Mouse (Mus musculus): Measurements from ENCODE around the gene Scn8a. TPM values are rescaled to one million over a fixed set of nuclear protein-coding genes. Genes with fewer than 3 reads are reported as not detected.

Gene Scn8a
- polyA plus RNA-seq, 1 experiment = not detected

DNA sequence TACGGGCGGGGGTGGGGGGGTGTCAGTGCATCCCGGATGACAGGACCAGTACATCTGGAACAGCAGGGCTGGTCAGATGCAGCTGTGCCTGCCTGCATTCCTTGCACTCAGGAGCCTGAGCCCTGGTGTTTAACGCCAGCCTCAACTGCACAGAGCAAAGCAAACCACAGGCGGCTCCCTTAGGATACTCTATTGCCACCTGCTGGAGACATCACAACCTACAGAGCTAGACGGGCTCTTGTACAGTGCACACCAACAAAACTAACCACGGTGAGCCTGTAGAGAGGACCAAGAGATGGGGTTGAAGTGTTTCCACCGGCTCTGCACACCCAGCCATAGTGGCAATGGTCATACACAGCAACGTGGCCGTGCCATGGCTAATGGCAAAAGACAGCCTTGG, 186.6 kb downstream of the Scn8a start:
- TF ChIP-seq POLR2A (IDR thresholded peaks at IDR 0.05; ENCODE audit: borderline replicate concordance, low read depth, low read length) (no peak), CTCF (IDR thresholded peaks at IDR 0.05; ENCODE audit: low read depth, low read length) (no peak)
- no peaks in the 10 kb centered on the region for H3K4me1 ChIP-seq (ENCODE audit: control insufficient read depth, insufficient read depth, low read length)
- no peak overlapping the region for H3K4me3 ChIP-seq (ENCODE audit: insufficient read depth, low read length)
- no peak overlapping the region for H3K27ac ChIP-seq (ENCODE audit: insufficient read depth, low read depth, low read length)

DNA sequence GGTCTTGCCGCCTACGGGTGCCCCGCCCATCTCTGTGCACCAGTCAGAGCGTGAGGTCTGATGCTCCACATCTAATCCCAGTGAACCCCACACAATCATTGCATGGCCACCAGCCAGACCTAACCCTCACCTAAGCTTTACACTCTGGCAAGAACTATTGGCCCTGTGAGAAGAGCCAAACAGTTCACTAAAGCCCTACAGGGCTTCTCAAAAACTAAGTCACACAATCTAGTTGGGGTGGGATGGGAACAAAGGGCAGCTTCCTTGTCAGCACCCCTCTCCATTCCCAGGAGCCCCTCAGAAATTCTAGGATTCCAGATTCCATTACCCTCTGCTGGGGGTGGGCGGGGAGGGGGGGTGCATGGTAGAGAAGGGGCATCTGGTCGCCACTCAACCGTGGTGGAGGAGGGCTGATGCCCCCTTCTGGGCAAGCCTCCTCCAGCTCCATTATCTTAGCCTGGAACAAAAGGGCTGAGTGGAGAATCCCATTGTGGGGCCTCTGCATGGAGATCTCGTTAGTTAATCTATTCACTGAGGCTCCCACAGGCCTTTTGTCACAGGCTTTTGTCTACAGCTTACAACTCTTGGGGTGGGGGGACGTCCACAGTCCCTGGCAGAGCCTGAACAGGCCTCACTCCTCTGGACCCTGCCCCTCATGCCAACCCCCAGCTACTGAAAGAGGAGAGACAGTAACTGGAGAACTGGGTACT, 190.1 kb downstream of the Scn8a start:
- TF ChIP-seq CTCF (IDR thresholded peaks at IDR 0.05; ENCODE audit: low read depth, low read length) (no peak), POLR2A (IDR thresholded peaks at IDR 0.05; ENCODE audit: borderline replicate concordance, low read depth, low read length) (no peak)
- no peak overlapping the region for H3K4me3 ChIP-seq (ENCODE audit: insufficient read depth, low read length)
- H3K27ac ChIP-seq (ENCODE audit: insufficient read depth, low read depth, low read length) = no peak overlapping the region
- no peaks in the 10 kb centered on the region for H3K4me1 ChIP-seq (ENCODE audit: control insufficient read depth, insufficient read depth, low read length)

DNA sequence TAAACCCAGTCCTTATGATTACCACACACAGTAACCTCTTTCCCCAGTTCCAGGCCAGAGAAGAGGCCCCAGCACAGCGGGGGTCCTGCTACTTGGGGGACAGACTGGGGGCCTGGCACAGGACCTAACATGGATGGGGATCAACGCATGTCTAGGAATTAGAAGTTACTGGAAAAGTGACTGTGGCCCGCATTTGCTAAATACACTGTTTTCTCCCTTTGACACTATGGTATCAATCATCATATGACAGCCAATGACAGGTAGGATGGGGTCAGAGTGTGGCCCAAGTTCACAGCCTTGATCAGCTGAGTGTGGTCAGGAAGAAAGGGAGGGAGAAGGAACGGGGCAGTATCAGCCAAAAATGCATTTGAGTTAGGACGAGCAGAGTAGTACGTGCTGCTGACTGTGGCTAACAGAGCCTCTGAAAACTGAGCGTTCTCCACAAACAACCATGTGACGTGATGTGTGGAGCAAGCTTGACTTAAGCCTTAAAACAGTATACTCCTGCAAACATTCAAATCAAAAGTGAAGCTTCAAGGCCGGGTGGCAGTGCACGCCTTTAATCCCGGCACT, 190.7 kb downstream of the Scn8a start:
- H3K27ac ChIP-seq (ENCODE audit: insufficient read depth, low read depth, low read length) = no peak overlapping the region
- no peak for TF ChIP-seq POLR2A (IDR thresholded peaks at IDR 0.05; ENCODE audit: borderline replicate concordance, low read depth, low read length)
- no peak for TF ChIP-seq CTCF (IDR thresholded peaks at IDR 0.05; ENCODE audit: low read depth, low read length)
- H3K4me1 ChIP-seq (ENCODE audit: control insufficient read depth, insufficient read depth, low read length) = no peaks in the 10 kb centered on the region
- no peak overlapping the region for H3K4me3 ChIP-seq (ENCODE audit: insufficient read depth, low read length)

DNA sequence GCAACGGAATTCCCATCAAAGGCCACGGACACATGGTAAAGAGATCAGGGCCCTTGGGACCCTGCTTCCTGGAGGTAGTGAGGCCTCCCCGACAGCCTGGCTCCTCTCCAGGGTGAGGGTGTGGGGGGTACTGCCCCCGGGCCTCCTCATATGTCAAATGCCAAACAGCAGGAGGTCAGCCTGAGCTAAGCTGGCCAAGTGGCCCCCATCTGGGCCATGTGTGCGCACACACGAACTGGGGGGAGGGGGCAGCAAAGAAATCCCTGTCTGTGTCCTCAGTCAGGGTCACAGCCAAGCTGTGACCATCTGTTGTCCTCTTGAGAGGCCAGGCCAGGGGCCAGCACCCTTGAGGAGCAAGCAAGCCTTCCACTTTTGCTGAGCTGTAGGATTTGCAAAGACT, 195.4 kb downstream of the Scn8a start:
- Histone ChIP-seq H3K4me1 (ENCODE audit: control insufficient read depth, insufficient read depth, low read length) (no peaks in the 10 kb centered on the region), H3K4me3 (ENCODE audit: insufficient read depth, low read length) (no peak overlapping the region), H3K27ac (ENCODE audit: insufficient read depth, low read depth, low read length) (no peak overlapping the region)
- TF ChIP-seq CTCF (IDR thresholded peaks at IDR 0.05; ENCODE audit: low read depth, low read length) (no peak), POLR2A (IDR thresholded peaks at IDR 0.05; ENCODE audit: borderline replicate concordance, low read depth, low read length) (no peak)

DNA sequence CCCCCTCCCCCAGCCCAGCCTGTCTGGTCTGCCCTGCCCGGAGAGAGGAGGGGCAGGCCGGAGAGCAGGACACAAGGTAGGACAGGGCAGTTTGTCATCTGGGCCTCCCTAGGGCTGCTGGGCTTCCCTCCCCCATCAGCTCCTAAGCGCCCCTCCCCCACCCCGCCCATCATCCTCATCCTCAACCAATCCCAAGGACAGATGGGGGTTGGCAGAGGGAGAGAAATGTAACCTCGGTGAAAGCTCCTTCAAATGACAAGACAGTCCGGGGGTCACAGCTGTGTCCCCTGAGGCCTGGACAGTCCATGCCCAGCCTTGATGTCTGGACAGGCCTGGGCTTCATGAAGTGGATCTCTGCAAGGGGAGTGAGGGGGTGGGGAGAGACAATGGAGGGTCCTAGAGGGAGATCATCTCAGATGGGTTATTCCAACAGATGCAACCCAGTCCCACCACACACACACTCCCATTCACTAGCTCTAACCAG, 196.7 kb downstream of the Scn8a start:
- Histone ChIP-seq H3K4me3 (ENCODE audit: insufficient read depth, low read length) (no peak overlapping the region), H3K27ac (ENCODE audit: insufficient read depth, low read depth, low read length) (no peak overlapping the region), H3K4me1 (ENCODE audit: control insufficient read depth, insufficient read depth, low read length) (no peaks in the 10 kb centered on the region)
- TF ChIP-seq POLR2A (IDR thresholded peaks at IDR 0.05; ENCODE audit: borderline replicate concordance, low read depth, low read length) (no peak), CTCF (IDR thresholded peaks at IDR 0.05; ENCODE audit: low read depth, low read length) (no peak)

DNA sequence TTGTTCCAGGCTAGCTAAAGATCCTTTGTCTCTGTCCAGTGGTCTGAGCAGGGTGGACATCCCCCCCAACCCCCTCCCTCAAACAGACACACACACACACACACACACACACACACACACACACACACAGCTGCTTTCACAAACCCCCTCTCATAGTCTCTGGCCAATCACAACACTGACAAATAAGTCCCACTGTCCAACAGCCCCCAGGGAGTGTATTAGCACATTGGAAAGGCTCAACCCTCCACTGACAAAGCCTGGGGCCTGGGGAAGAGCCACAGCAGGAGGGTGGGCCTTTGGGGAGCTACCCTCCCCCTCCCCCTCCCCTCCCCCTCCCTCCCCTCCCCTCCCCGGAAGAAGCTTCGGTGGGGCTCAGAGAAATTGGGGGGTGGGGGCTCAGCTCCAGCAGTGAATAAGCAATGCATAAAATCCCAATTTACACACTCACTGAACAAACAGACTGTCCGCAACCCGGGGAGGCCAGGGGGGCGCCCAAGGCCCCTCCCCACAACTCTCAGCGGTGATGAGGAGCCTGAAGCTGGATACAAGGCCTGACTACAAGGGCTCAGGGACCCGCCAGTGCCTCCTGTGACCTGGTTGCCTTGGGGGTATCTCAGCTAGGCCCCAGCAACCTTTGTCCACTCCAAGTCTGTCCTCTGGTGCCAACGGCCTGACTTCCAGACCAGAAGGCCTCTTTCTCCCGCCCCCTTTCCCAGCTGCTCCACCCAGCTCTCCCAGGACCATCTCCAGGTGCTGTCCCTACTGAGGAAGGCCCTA, 197.4 kb downstream of the Scn8a start:
- H3K4me1 ChIP-seq (ENCODE audit: control insufficient read depth, insufficient read depth, low read length) = no peaks in the 10 kb centered on the region
- TF ChIP-seq POLR2A (IDR thresholded peaks at IDR 0.05; ENCODE audit: borderline replicate concordance, low read depth, low read length) (no peak), CTCF (IDR thresholded peaks at IDR 0.05; ENCODE audit: low read depth, low read length) (no peak)
- no peak overlapping the region for H3K27ac ChIP-seq (ENCODE audit: insufficient read depth, low read depth, low read length)
- H3K4me3 ChIP-seq (ENCODE audit: insufficient read depth, low read length) = no peak overlapping the region

DNA sequence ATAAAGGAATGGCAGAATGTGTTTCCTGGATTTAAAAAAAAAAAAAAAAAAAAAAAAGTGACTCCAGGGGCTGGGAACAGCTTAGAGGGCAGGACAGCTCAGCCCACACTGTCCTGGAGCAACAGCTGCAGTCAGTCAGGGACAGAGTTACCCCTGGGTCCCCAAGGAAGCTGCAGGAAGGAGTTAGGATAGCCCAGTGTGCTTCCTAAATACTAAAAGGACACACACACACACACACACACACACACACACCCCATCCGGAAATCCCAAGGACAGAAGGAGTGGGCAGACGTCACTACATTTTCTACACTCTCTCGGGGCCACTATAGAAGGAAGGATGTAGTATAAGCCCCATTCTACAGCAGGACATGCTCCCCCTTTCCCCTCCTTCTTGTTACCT, 198.4 kb downstream of the Scn8a start:
- H3K27ac ChIP-seq (ENCODE audit: insufficient read depth, low read depth, low read length) = no peak overlapping the region

DNA sequence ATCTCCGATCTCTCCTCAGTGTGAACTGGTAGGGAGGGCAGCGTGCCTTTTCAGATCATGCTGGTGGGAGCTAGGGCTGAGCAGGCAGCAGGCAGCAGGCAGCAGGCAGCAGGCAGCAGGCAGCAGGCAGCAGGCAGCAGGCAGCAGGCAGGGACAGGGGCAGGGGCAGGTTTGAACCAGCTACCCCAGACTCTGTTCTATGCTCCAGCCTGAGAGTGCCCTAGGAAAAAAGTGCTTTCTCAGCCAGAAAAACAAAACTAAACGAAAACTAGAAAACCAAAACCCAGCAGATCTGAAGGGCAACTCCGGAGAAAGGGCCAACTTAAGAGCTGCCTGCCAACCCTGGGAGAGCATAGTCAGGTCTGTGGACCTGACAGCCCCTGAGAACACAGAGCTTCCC, 199.0 kb downstream of the Scn8a start:
- no peak overlapping the region for H3K4me3 ChIP-seq (ENCODE audit: insufficient read depth, low read length)
- no peaks in the 10 kb centered on the region for H3K4me1 ChIP-seq (ENCODE audit: control insufficient read depth, insufficient read depth, low read length)
- TF ChIP-seq CTCF (IDR thresholded peaks at IDR 0.05; ENCODE audit: low read depth, low read length) = no peak
- no peak overlapping the region for H3K27ac ChIP-seq (ENCODE audit: insufficient read depth, low read depth, low read length)

More for the DNA sequence above, 198.4 kb downstream of the Scn8a start:
- TF ChIP-seq CTCF (IDR thresholded peaks at IDR 0.05; ENCODE audit: low read depth, low read length) (no peak), POLR2A (IDR thresholded peaks at IDR 0.05; ENCODE audit: borderline replicate concordance, low read depth, low read length) (no peak)
- Histone ChIP-seq H3K4me3 (ENCODE audit: insufficient read depth, low read length) (no peak overlapping the region), H3K4me1 (ENCODE audit: control insufficient read depth, insufficient read depth, low read length) (no peaks in the 10 kb centered on the region)

DNA sequence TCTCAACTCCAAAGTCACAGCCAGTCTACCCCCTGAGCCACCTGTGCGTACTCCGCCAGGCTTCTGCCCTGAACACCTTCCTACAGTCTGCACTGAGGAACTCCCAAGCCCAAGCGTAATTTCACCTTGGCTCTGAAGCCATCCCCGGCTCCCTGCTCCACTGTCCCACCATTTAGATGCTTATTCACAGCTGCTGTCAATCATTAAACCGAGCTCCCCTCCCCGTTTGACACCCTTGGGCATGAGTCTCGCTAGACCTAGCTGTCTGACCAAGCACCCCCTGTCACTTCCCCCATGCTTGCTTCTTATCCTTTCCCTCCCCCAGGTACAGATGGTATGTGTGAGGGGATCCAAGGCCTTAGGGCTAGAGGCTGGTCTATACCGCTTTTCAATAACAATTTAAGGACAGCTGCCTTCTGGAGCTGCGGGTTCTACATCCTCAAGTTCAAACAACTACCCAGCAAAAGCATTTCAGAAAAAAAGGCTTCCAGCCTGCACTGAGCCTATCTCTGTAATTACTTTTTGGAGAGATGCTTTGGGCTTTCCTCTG, 200.1 kb downstream of the Scn8a start:
- H3K4me1 ChIP-seq (ENCODE audit: control insufficient read depth, insufficient read depth, low read length) = no peaks in the 10 kb centered on the region
- TF ChIP-seq CTCF (IDR thresholded peaks at IDR 0.05; ENCODE audit: low read depth, low read length) (no peak), POLR2A (IDR thresholded peaks at IDR 0.05; ENCODE audit: borderline replicate concordance, low read depth, low read length) (no peak)
- no peak overlapping the region for H3K27ac ChIP-seq (ENCODE audit: insufficient read depth, low read depth, low read length)
- H3K4me3 ChIP-seq (ENCODE audit: insufficient read depth, low read length) = no peak overlapping the region

DNA sequence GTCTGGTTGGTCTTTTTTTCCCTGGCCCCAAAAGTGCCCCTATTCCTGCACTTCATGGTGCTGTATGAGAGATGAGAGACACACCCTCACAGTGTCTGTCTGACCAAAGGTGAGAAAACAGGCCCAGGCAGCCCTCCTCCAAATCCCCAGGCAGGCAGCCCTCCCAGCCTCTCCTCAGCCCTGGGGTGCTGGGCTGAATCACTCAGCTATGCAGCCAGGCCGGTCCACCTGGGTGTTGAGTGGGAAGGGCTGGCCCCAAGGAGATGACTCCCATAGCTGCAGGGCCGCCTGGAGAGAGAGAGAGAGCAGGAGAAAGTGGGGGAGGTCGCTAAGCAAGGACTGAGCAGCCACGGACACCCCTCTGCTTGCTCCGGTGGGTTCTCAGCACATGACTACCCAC, 201.1 kb downstream of the Scn8a start:
- no peak overlapping the region for H3K27ac ChIP-seq (ENCODE audit: insufficient read depth, low read depth, low read length)
- no peaks in the 10 kb centered on the region for H3K4me1 ChIP-seq (ENCODE audit: control insufficient read depth, insufficient read depth, low read length)
- no peak for TF ChIP-seq CTCF (IDR thresholded peaks at IDR 0.05; ENCODE audit: low read depth, low read length)
- no peak overlapping the region for H3K4me3 ChIP-seq (ENCODE audit: insufficient read depth, low read length)
